Mouse (Mus musculus) forebrain, embryonic 11.5 days (tissue): ENCODE data around the gene Ufd1. TPM values are rescaled to one million over a fixed set of nuclear protein-coding genes. Genes with fewer than 3 reads are reported as not detected.

Experiments
- ATAC-seq: fragments of 200-750 bp; cut with Nextera tagmentation; replicated peaks from 2 replicates; pipeline ENCODE4 v1.8.0; 2017; ENCODE audit warnings: moderate TSS enrichment; ENCODE audit not compliant: low FRiP score
- DNase-seq: peaks from one replicate; pipeline ENCODE4 v3.0.0-alpha.2; 2017; ENCODE audit warnings: low spot score
- H3K27ac ChIP-seq: fragments of 300-500 bp; sonication (generic); 2 replicates; pipeline ENCODE4 v1.5.1; 2014; ENCODE audit warnings: low read depth, low read length
- H3K27me3 ChIP-seq: fragments of 300-500 bp; sonication (generic); 2 replicates; pipeline ENCODE4 v1.6.1; 2014; ENCODE audit warnings: mild to moderate bottlenecking, low read length, mixed read lengths; ENCODE audit not compliant: control insufficient read depth, insufficient read depth
- H3K36me3 ChIP-seq: fragments of 300-500 bp; sonication (generic); 2 replicates; pipeline ENCODE4 v1.6.1; 2014; ENCODE audit warnings: mild to moderate bottlenecking, low read length, moderate library complexity, mixed read lengths; ENCODE audit not compliant: control insufficient read depth, insufficient read depth
- H3K4me1 ChIP-seq: fragments of 300-500 bp; sonication (generic); replicated peaks from 2 replicates; pipeline ENCODE4 v1.6.1; 2014; ENCODE audit warnings: low read length, mixed read lengths; ENCODE audit not compliant: control insufficient read depth, insufficient read depth
- H3K4me2 ChIP-seq: fragments of 300-500 bp; sonication (generic); 2 replicates; pipeline ENCODE4 v1.6.1; 2014; ENCODE audit warnings: low read depth, mild to moderate bottlenecking, low read length, moderate library complexity, mixed read lengths; ENCODE audit not compliant: severe bottlenecking
- H3K4me3 ChIP-seq: fragments of 300-500 bp; sonication (generic); 2 replicates; pipeline ENCODE4 v1.5.1; 2014; ENCODE audit warnings: low read depth, low read length
- H3K9ac ChIP-seq: fragments of 300-500 bp; sonication (generic); 2 replicates; pipeline ENCODE4 v1.6.1; 2014; ENCODE audit warnings: low read length
- H3K9me3 ChIP-seq: fragments of 300-500 bp; sonication (generic); 2 replicates; pipeline ENCODE4 v1.6.1; 2016; ENCODE audit warnings: low read length, mixed read lengths; ENCODE audit not compliant: control insufficient read depth
- WGBS: fragments of 180-500 bp; shearing (Covaris S2); extraction: QIAGEN DNeasy Blood & Tissue Kit; methylation state at CpG from one replicate; pipeline ENCODE4 v1.1.7; 2014; 5-methylcytosine and 5-hydroxymethylcytosine counted together
- polyA plus RNA-seq: library from polyadenylated mRNA; unstranded; fragments of >200 nt; fragmentation: Nextera tagmentation; extraction: Ambion mirVana; gene quantifications from 2 replicates; pipeline ENCODE4 v1.2.1, GENCODE M21; 2014

Ufd1 gene
- polyA plus RNA-seq: 87.5 and 102 TPM in 2 replicates

- Histone ChIP-seq H3K9me3 (no peaks in the 10 kb centered on the region), H3K4me2 (peak within 1 kb of the TSS; percentile 83), H3K9ac (peak within 1 kb of the TSS; percentile 80), H3K27ac (peak within 1 kb of the TSS; percentile 77), H3K4me3 (peak within 1 kb of the TSS; percentile 78), H3K4me1 (peaks cover 5% of the 10 kb centered on the region; the same call in 1 of the 2 replicates), H3K36me3 (peaks cover 7% of the 10 kb centered on the region; the same call in 1 of the 2 replicates), H3K27me3 (no peaks in the 10 kb centered on the region)
- WGBS: under 1% methylated on average over 42 of the region's 42 CpGs
- peak; percentile 97 for ATAC-seq
- peak; percentile 90 for DNase-seq
Measured at GRCm38 (mm10) chr16:18811468-18812384, at the start of gene Ufd1, which contains the start of gene Cdc45. Gene Ufd1 (plus strand): TSS chr16:18811779. Gene Cdc45 (minus strand): TSS chr16:18811987.

GRCm38 (mm10) chr16:18762960-18763359 is 48.6 kb upstream of the Ufd1 start:
- Histone ChIP-seq H3K27me3 (no peaks in the 10 kb centered on the region), H3K27ac (no peak overlapping the region), H3K4me1 (no peaks in the 10 kb centered on the region), H3K9ac (no peak overlapping the region), H3K4me3 (no peak overlapping the region), H3K4me2 (no peak overlapping the region), H3K36me3 (no peaks in the 10 kb centered on the region), H3K9me3 (no peaks in the 10 kb centered on the region)
- no peak for ATAC-seq
- WGBS: 82% methylated on average over 3 of the region's 3 CpGs
- DNase-seq: no peak

GRCm38 (mm10) chr16:18766390-18766789 is 45.2 kb upstream of the Ufd1 start:
- Histone ChIP-seq H3K9me3 (no peaks in the 10 kb centered on the region), H3K4me2 (no peak overlapping the region), H3K4me3 (no peak overlapping the region), H3K36me3 (no peaks in the 10 kb centered on the region), H3K27me3 (no peaks in the 10 kb centered on the region), H3K27ac (no peak overlapping the region), H3K4me1 (no peaks in the 10 kb centered on the region), H3K9ac (no peak overlapping the region)
- no peak for DNase-seq
- ATAC-seq: no peak
- 81% methylated on average over 4 of the region's 4 CpGs for WGBS

GRCm38 (mm10) chr16:18769501-18769900 is 42.1 kb upstream of the Ufd1 start:
- Histone ChIP-seq H3K4me2 (no peak overlapping the region), H3K27me3 (no peaks in the 10 kb centered on the region), H3K9ac (no peak overlapping the region), H3K4me1 (no peaks in the 10 kb centered on the region), H3K27ac (no peak overlapping the region), H3K36me3 (no peaks in the 10 kb centered on the region), H3K9me3 (no peaks in the 10 kb centered on the region), H3K4me3 (no peak overlapping the region)
- DNase-seq (no peak), ATAC-seq (no peak)
- 73% methylated on average over 1 of the region's 1 CpGs for WGBS

GRCm38 (mm10) chr16:18773936-18774335 is 37.6 kb upstream of the Ufd1 start:
- H3K27me3 ChIP-seq: peaks cover 33% of the 10 kb centered on the region
- 19% methylated on average over 2 of the region's 2 CpGs for WGBS

GRCm38 (mm10) chr16:18775621-18776555 is 35.7 kb upstream of the Ufd1 start:
- Histone ChIP-seq H3K27me3 (peaks cover 37% of the 10 kb centered on the region), H3K4me3 (no peak overlapping the region), H3K36me3 (peaks cover 3% of the 10 kb centered on the region; the same call in 1 of the 2 replicates), H3K4me1 (peaks cover 9% of the 10 kb centered on the region; the same call in 1 of the 2 replicates), H3K9ac (no peak overlapping the region), H3K27ac (no peak overlapping the region), H3K4me2 (peak overlapping the region; percentile 31; the same call in 1 of the 2 replicates), H3K9me3 (no peaks in the 10 kb centered on the region)
- WGBS: 19% methylated on average over 18 of the region's 18 CpGs
- ATAC-seq (no peak), DNase-seq (no peak)

More at GRCm38 (mm10) chr16:18773936-18774335, 37.6 kb upstream of the Ufd1 start:
- no peaks in the 10 kb centered on the region for H3K9me3 ChIP-seq
- H3K36me3 ChIP-seq: no peaks in the 10 kb centered on the region
- H3K4me3 ChIP-seq: no peak overlapping the region
- DNase-seq: peak; percentile 46
- H3K27ac ChIP-seq: no peak overlapping the region
- H3K9ac ChIP-seq: no peak overlapping the region
- no peak overlapping the region for H3K4me2 ChIP-seq
- H3K4me1 ChIP-seq: peaks cover 9% of the 10 kb centered on the region; the same call in 1 of the 2 replicates
- no peak for ATAC-seq

- Histone ChIP-seq H3K36me3 (peaks cover 3% of the 10 kb centered on the region; the same call in 1 of the 2 replicates), H3K9ac (peak within 1 kb of the TSS; percentile 32), H3K4me3 (peak within 1 kb of the TSS; percentile 34), H3K27me3 (peaks cover 37% of the 10 kb centered on the region), H3K27ac (peak within 1 kb of the TSS; percentile 25; the same call in 1 of the 2 replicates), H3K9me3 (no peaks in the 10 kb centered on the region), H3K4me1 (peaks cover 9% of the 10 kb centered on the region; the same call in 1 of the 2 replicates), H3K4me2 (peak within 1 kb of the TSS; percentile 54)
- ATAC-seq: peak; percentile 34; the same call in 1 of the 2 replicates
- 6% methylated on average over 19 of the region's 19 CpGs for WGBS
- DNase-seq: no peak
Measured at GRCm38 (mm10) chr16:18776556-18777100, 35.0 kb upstream of the Ufd1 start, which contains the start of gene Cldn5. Gene Cldn5 (plus strand): TSS chr16:18776847.
